Mouse (Mus musculus): ENCODE measurements around the gene Ngrn.

DNA sequence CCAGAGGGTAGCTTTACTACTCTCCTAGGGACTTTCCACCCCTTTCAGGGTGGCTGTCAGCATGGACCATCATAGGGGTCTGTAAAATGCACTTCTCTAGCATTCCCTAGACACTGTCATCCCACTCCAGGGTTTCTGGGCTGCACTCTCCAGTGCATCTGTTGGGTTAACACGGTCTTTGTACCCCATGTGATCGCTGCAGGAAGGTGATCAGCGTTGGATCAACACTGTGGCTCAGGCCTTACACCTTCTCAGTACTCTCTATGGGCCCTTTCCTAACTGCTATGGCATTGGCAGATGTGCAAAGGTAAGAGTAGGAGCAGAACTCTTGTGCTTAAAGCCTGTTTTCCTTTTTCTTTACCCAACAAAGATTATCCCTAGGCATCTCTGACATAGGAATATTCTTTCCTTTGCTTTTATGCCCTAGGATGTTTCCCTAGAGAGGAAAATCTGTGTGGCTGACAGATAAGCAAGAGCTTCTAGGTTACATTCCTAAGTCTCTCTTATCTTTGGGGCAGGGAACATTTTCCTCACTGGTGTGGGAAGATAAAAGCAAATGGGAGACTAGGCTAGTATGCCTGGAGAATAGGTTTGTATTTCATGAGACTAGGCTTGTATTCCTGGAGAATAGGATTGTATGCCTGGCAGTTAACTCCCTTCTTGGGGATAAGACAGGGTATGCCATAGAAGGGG lies 22.4 kb downstream of the Ngrn start:
- no peak for TF ChIP-seq CTCF (IDR thresholded peaks at IDR 0.05; ENCODE audit: borderline replicate concordance, insufficient read depth, low read depth, low read length)
- no peak for TF ChIP-seq POLR2A (IDR thresholded peaks at IDR 0.05; ENCODE audit: borderline replicate concordance, insufficient read depth, low read length)

Measured in cerebellum, adult 2 months (tissue).